Mouse (Mus musculus) skeletal muscle tissue, adult 2 months (tissue): ENCODE data around the gene Actl6a.
"Not testable (repeated sequence)": the region's sequence is repeated elsewhere in the genome, so short reads cannot be mapped to it uniquely, and the experiment has no call there.

Experiments
- DNase-seq: peaks from one replicate; pipeline ENCODE4 v3.0.0-alpha.2; 2012; ENCODE audit warnings: low read depth, low spot score

The Actl6a gene

GRCm38 (mm10) chr3:32705647-32706348, at the start of gene Actl6a:
Actl6a (plus strand) TSS chr3:32706298.
- DNase-seq: not testable (repeated sequence)

GRCm38 (mm10) chr3:32656398-32656994, 49.6 kb upstream of the Actl6a start:
- no peak for DNase-seq

GRCm38 (mm10) chr3:32658401-32658800, 47.7 kb upstream of the Actl6a start:
- DNase-seq: no peak

- DNase-seq: no peak
Observed at GRCm38 (mm10) chr3:32658821-32659220, 47.3 kb upstream of the Actl6a start.

GRCm38 (mm10) chr3:32659506-32659905, 46.6 kb upstream of the Actl6a start:
- no peak for DNase-seq

GRCm38 (mm10) chr3:32660276-32660675, 45.8 kb upstream of the Actl6a start:
- DNase-seq: no peak

- DNase-seq: no peak
Observed at GRCm38 (mm10) chr3:32660831-32661555, 45.1 kb upstream of the Actl6a start.

- DNase-seq: no peak
Observed at GRCm38 (mm10) chr3:32661556-32661930, 44.6 kb upstream of the Actl6a start.

GRCm38 (mm10) chr3:32668256-32668959, 37.7 kb upstream of the Actl6a start:
- peak; percentile 46 for DNase-seq

- DNase-seq: peak; percentile 75
Observed at GRCm38 (mm10) chr3:32669211-32669610, 36.9 kb upstream of the Actl6a start.

GRCm38 (mm10) chr3:32670196-32670595, 35.9 kb upstream of the Actl6a start:
- no peak for DNase-seq

GRCm38 (mm10) chr3:32673151-32673550, 32.9 kb upstream of the Actl6a start:
- no peak for DNase-seq

GRCm38 (mm10) chr3:32676393-32676792, 29.7 kb upstream of the Actl6a start:
- no peak for DNase-seq

GRCm38 (mm10) chr3:32682910-32683531, 23.1 kb upstream of the Actl6a start:
- no peak for DNase-seq

- no peak for DNase-seq
Observed at GRCm38 (mm10) chr3:32684631-32685030, 21.5 kb upstream of the Actl6a start.

GRCm38 (mm10) chr3:32686537-32686936, 19.6 kb upstream of the Actl6a start:
- DNase-seq: no peak

GRCm38 (mm10) chr3:32687156-32687555, 18.9 kb upstream of the Actl6a start:
- DNase-seq: no peak

GRCm38 (mm10) chr3:32689567-32689999, 16.5 kb upstream of the Actl6a start:
- no peak for DNase-seq

- DNase-seq: no peak
Observed at GRCm38 (mm10) chr3:32690008-32690407, 16.1 kb upstream of the Actl6a start.

GRCm38 (mm10) chr3:32690901-32691300, 15.2 kb upstream of the Actl6a start:
- DNase-seq: no peak

- DNase-seq: no peak
Observed at GRCm38 (mm10) chr3:32691841-32692240, 14.3 kb upstream of the Actl6a start.

- no peak for DNase-seq
Observed at GRCm38 (mm10) chr3:32694211-32694610, 11.9 kb upstream of the Actl6a start.
